Comparison of ENCODE assay signal across 13 mouse cellular contexts in genomic region chr11:35177564-35177963, GRCm38 (mm10).
"Had no signal": no experiment of that assay in that cellular context is flagged by ENCODE, and none has a peak within 500 bp of the region (broad histone marks: within the 10 kb centered on the region; RNA-seq: fewer than 3 reads in every experiment).

No protein-coding gene starts in this region.

- H3K9ac ChIP-seq: limb, embryonic 15.5 days; liver, embryonic 12.5 days; midbrain, embryonic 12.5 days; neural tube, embryonic 13.5 days; stomach, embryonic 15.5 days had no signal

- H3K9me3 ChIP-seq: limb, embryonic 15.5 days; liver, embryonic 12.5 days; midbrain, embryonic 12.5 days; neural tube, embryonic 13.5 days; stomach, embryonic 15.5 days had no signal

- H3K4me1 ChIP-seq: liver, embryonic 12.5 days had no signal

- H3K4me3 ChIP-seq: liver, embryonic 12.5 days; midbrain, embryonic 12.5 days; neural tube, embryonic 13.5 days; stomach, embryonic 15.5 days had no signal

- ATAC-seq: hindbrain, postnatal 0 days; liver, embryonic 12.5 days; midbrain, embryonic 16.5 days had no signal

- H3K4me2 ChIP-seq: midbrain, embryonic 12.5 days; stomach, embryonic 15.5 days had no signal

- H3K27me3 ChIP-seq: limb, embryonic 15.5 days; liver, embryonic 12.5 days; stomach, embryonic 15.5 days had no signal

- H3K27ac ChIP-seq: hindbrain, postnatal 0 days; kidney, postnatal 0 days; limb, embryonic 15.5 days; liver, embryonic 12.5 days; midbrain, embryonic 12.5 days; neural tube, embryonic 13.5 days; stomach, embryonic 15.5 days had no signal

- H3K36me3 ChIP-seq: limb, embryonic 15.5 days; liver, embryonic 12.5 days; midbrain, embryonic 12.5 days; neural tube, embryonic 13.5 days; stomach, embryonic 15.5 days had no signal

- DNase-seq: kidney, adult 11 months; kidney, adult 9 months; kidney, postnatal 36 days; thymus, adult 2 months; thymus, postnatal 25 days had no signal
